Mouse (Mus musculus) limb, embryonic 12.5 days (tissue): ENCODE measurements around the gene Gpc5. TPM values are rescaled to one million over a fixed set of nuclear protein-coding genes. Genes with fewer than 3 reads are reported as not detected.

Experiments
- ATAC-seq: fragments of 200-750 bp; cut with Nextera tagmentation; 2 replicates; pipeline ENCODE4 v1.8.0; 2017; ENCODE audit warnings: low read depth, moderate TSS enrichment; ENCODE audit not compliant: insufficient number of reproducible peaks, insufficient read depth, low FRiP score, low TSS enrichment
- H3K27ac ChIP-seq: fragments of 300-500 bp; sonication (generic); 2 replicates; pipeline ENCODE4 v1.5.1; 2016; ENCODE audit warnings: mild to moderate bottlenecking, moderate library complexity
- H3K27me3 ChIP-seq: fragments of 300-500 bp; sonication (generic); 2 replicates; pipeline ENCODE4 v1.6.1; 2016; ENCODE audit warnings: mild to moderate bottlenecking, moderate library complexity
- H3K36me3 ChIP-seq: fragments of 300-500 bp; sonication (generic); 2 replicates; pipeline ENCODE4 v1.6.1; 2016; ENCODE audit warnings: mild to moderate bottlenecking, moderate library complexity
- H3K4me1 ChIP-seq: fragments of 300-500 bp; sonication (generic); replicated peaks from 2 replicates; pipeline ENCODE4 v1.6.1; 2016
- H3K4me2 ChIP-seq: fragments of 300-500 bp; sonication (generic); 2 replicates; pipeline ENCODE4 v1.6.1; 2016; ENCODE audit warnings: mild to moderate bottlenecking, moderate library complexity
- H3K4me3 ChIP-seq: fragments of 300-500 bp; sonication (generic); replicated peaks from 2 replicates; pipeline ENCODE4 v1.5.1; 2016; ENCODE audit warnings: mild to moderate bottlenecking
- H3K9ac ChIP-seq: fragments of 300-500 bp; sonication (generic); replicated peaks from 2 replicates; pipeline ENCODE4 v1.6.1; 2016; ENCODE audit warnings: mild to moderate bottlenecking, moderate library complexity
- H3K9me3 ChIP-seq: fragments of 300-500 bp; sonication (generic); 2 replicates; pipeline ENCODE4 v1.6.1; 2016; ENCODE audit warnings: mild to moderate bottlenecking, moderate library complexity
- WGBS: fragments of 180-500 bp; shearing (Covaris S2); methylation state at CpG from one replicate; pipeline ENCODE4 v1.1.7; 2016; 5-methylcytosine and 5-hydroxymethylcytosine counted together
- polyA plus RNA-seq: library from polyadenylated mRNA; unstranded; fragments of >200 nt; fragmentation: Nextera tagmentation; extraction: Ambion mirVana; gene quantifications from 2 replicates; pipeline ENCODE4 v1.2.1, GENCODE M21; 2016

The Gpc5 gene
- polyA plus RNA-seq, 1 experiment from 2014 or later = 1.2 TPM

GRCm38 (mm10) chr14:116186981-116187380 lies 1095.0 kb downstream of the Gpc5 start:
- no peak overlapping the region for H3K9ac ChIP-seq
- H3K36me3 ChIP-seq = no peaks in the 10 kb centered on the region
- no peak overlapping the region for H3K4me3 ChIP-seq
- H3K27me3 ChIP-seq = no peaks in the 10 kb centered on the region
- WGBS = 82% methylated on average over 4 of the region's 4 CpGs
- H3K4me2 ChIP-seq = no peak overlapping the region
- H3K27ac ChIP-seq = no peak overlapping the region
- no peaks in the 10 kb centered on the region for H3K9me3 ChIP-seq
- ATAC-seq = no peak
- no peaks in the 10 kb centered on the region for H3K4me1 ChIP-seq

GRCm38 (mm10) chr14:116206977-116207376 lies 1115.0 kb downstream of the Gpc5 start:
- H3K36me3 ChIP-seq = no peaks in the 10 kb centered on the region
- H3K27me3 ChIP-seq = no peaks in the 10 kb centered on the region
- H3K27ac ChIP-seq = no peak overlapping the region
- no peak overlapping the region for H3K4me3 ChIP-seq
- no peak overlapping the region for H3K4me2 ChIP-seq
- 29% methylated on average over 6 of the region's 6 CpGs for WGBS
- no peak overlapping the region for H3K9ac ChIP-seq
- H3K9me3 ChIP-seq = no peaks in the 10 kb centered on the region
- ATAC-seq = no peak
- peaks cover 12% of the 10 kb centered on the region; the same call in 1 of the 2 replicates for H3K4me1 ChIP-seq

GRCm38 (mm10) chr14:116208581-116208980 lies 1116.6 kb downstream of the Gpc5 start:
- H3K9me3 ChIP-seq = no peaks in the 10 kb centered on the region
- H3K9ac ChIP-seq = no peak overlapping the region
- no peak overlapping the region for H3K4me2 ChIP-seq
- H3K27ac ChIP-seq = no peak overlapping the region
- 92% methylated on average over 3 of the region's 3 CpGs for WGBS
- H3K4me1 ChIP-seq = peaks cover 12% of the 10 kb centered on the region; the same call in 1 of the 2 replicates
- no peak overlapping the region for H3K4me3 ChIP-seq
- H3K36me3 ChIP-seq = no peaks in the 10 kb centered on the region
- no peaks in the 10 kb centered on the region for H3K27me3 ChIP-seq
- no peak for ATAC-seq

GRCm38 (mm10) chr14:116209045-116209444 lies 1117.0 kb downstream of the Gpc5 start:
- H3K4me2 ChIP-seq = no peak overlapping the region
- H3K4me3 ChIP-seq = no peak overlapping the region
- WGBS = 33% methylated on average over 5 of the region's 5 CpGs
- H3K27me3 ChIP-seq = no peaks in the 10 kb centered on the region
- H3K9ac ChIP-seq = no peak overlapping the region
- no peaks in the 10 kb centered on the region for H3K36me3 ChIP-seq
- H3K27ac ChIP-seq = no peak overlapping the region
- H3K9me3 ChIP-seq = no peaks in the 10 kb centered on the region
- peak; percentile 90; the same call in 1 of the 2 replicates for ATAC-seq
- peaks cover 12% of the 10 kb centered on the region; the same call in 1 of the 2 replicates for H3K4me1 ChIP-seq

- H3K4me3 ChIP-seq = no peak overlapping the region
- no peak overlapping the region for H3K27ac ChIP-seq
- no peak for ATAC-seq
- no peak overlapping the region for H3K9ac ChIP-seq
- H3K9me3 ChIP-seq = no peaks in the 10 kb centered on the region
- H3K4me1 ChIP-seq = peaks cover 12% of the 10 kb centered on the region; the same call in 1 of the 2 replicates
- WGBS = 69% methylated on average over 6 of the region's 6 CpGs
- H3K4me2 ChIP-seq = no peak overlapping the region
- no peaks in the 10 kb centered on the region for H3K36me3 ChIP-seq
- H3K27me3 ChIP-seq = no peaks in the 10 kb centered on the region
Observed at GRCm38 (mm10) chr14:116210304-116210703, 1118.3 kb downstream of the Gpc5 start.

DNA sequence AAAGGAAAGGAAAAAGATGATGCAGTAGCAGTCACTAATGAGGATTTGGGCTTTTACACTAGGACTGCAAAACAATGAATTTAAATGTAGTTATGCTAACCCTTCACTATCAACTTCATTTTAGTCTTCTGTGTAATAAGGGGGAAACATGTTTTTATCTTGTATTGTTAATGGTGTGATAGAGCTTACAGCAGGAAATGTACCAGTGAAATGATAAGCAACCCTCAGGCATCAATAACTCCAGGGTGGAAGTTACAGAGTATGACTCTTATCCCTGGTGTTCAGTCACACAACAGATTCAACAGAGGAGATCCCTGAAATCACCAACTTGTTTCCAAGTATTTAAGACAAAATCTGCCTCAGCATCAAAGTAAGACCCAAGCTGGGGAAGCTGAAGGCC lies 1120.0 kb downstream of the Gpc5 start:
- H3K36me3 ChIP-seq = no peaks in the 10 kb centered on the region
- no peak overlapping the region for H3K4me3 ChIP-seq
- H3K9me3 ChIP-seq = no peaks in the 10 kb centered on the region
- no peak overlapping the region for H3K9ac ChIP-seq
- H3K4me1 ChIP-seq = peaks cover 12% of the 10 kb centered on the region; the same call in 1 of the 2 replicates
- no peak overlapping the region for H3K27ac ChIP-seq
- H3K27me3 ChIP-seq = no peaks in the 10 kb centered on the region
- ATAC-seq = no peak
- no peak overlapping the region for H3K4me2 ChIP-seq

DNA sequence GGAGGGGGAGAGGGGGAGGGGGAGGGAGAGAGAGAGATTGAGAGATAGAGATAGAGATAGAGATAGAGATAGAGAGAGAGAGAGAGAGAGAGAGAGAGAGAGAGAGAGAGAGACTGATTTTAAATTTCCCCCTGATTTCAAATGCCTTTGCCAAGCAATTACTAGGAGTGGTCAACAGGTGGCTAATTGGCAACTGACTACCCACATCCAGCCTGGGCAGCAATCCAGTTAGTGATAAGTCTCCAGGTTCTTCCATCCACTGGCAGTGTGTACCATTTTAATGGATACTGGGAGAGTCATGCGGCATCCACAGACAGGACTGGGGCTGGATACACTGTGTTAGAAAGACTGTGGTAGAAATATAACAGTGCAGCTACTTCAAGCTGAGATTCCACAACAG lies 1166.1 kb downstream of the Gpc5 start:
- Histone ChIP-seq H3K4me2 (no peak overlapping the region), H3K36me3 (no peaks in the 10 kb centered on the region), H3K27me3 (no peaks in the 10 kb centered on the region), H3K9ac (no peak overlapping the region), H3K27ac (no peak overlapping the region), H3K4me3 (no peak overlapping the region), H3K4me1 (no peaks in the 10 kb centered on the region), H3K9me3 (no peaks in the 10 kb centered on the region)
- WGBS = 97% methylated on average over 1 of the region's 1 CpGs
- no peak for ATAC-seq

DNA sequence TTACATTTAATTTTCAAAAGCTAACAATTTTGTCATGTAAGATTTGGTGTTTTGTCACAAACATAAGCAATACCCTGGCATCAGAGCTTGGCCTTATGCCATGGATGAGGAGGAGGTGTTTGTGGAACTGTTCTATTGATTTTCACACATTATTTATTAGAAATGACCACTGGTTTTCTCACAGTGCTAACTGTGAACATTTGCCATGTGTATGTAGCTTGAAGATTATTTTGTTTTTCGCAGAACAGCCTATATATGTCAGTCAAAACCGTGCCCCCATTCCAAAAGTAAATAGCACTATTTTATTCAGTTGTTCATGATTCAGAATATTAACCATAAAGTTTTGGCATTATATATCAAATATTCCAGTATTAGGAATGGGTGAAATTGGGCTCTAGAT lies 1216.5 kb downstream of the Gpc5 start:
- Histone ChIP-seq H3K27ac (no peak overlapping the region), H3K4me1 (no peaks in the 10 kb centered on the region), H3K27me3 (no peaks in the 10 kb centered on the region), H3K4me3 (no peak overlapping the region), H3K36me3 (no peaks in the 10 kb centered on the region), H3K9me3 (no peaks in the 10 kb centered on the region), H3K9ac (no peak overlapping the region), H3K4me2 (no peak overlapping the region)
- WGBS = 87% methylated on average over 2 of the region's 2 CpGs
- ATAC-seq = no peak

DNA sequence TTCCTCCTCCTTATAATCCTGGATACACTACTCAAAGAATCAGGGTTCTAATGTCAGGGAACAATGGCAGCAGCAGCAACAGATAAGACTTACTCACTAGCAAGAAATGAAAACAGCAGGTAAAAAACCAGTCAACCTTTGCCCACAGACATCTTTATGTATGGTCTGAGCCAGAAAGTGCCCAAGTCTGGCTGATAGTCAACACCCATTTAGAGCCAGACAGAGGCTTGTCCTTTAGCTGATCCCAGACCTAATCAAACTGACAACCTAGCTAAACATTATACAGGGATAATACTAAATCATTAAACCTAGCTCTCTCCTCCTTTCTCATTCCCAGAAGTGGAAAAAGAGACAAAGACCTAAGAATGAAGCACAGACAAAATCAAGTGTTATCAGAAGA lies 1225.5 kb downstream of the Gpc5 start:
- no peak overlapping the region for H3K4me2 ChIP-seq
- H3K27ac ChIP-seq = no peak overlapping the region
- no peaks in the 10 kb centered on the region for H3K9me3 ChIP-seq
- H3K4me3 ChIP-seq = no peak overlapping the region
- no peak overlapping the region for H3K9ac ChIP-seq
- no peaks in the 10 kb centered on the region for H3K27me3 ChIP-seq
- no peaks in the 10 kb centered on the region for H3K36me3 ChIP-seq
- H3K4me1 ChIP-seq = no peaks in the 10 kb centered on the region
- ATAC-seq = no peak

DNA sequence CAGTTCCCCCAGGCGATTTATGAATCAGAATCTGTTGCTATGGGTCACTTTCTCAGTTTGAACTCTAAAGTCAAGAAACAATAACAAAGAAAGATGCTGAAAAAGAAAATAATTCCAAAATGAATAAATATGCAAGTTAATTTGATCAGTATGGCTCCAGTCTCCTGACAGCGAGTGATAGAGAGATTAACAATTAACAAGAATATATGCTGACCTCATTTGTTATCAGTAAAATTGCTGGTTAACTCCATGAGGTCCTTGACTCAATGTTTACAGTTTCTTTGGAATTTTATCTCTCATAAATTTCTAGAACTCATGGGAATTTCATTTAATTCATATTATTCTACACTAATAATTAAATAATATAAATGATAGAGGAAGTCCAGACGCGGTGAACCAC lies 1244.2 kb downstream of the Gpc5 start:
- no peak overlapping the region for H3K4me2 ChIP-seq
- H3K27me3 ChIP-seq = no peaks in the 10 kb centered on the region
- no peaks in the 10 kb centered on the region for H3K9me3 ChIP-seq
- H3K4me3 ChIP-seq = no peak overlapping the region
- no peaks in the 10 kb centered on the region for H3K36me3 ChIP-seq
- no peak overlapping the region for H3K9ac ChIP-seq
- no peaks in the 10 kb centered on the region for H3K4me1 ChIP-seq
- WGBS = 90% methylated on average over 4 of the region's 4 CpGs
- H3K27ac ChIP-seq = no peak overlapping the region
- no peak for ATAC-seq

- no peak overlapping the region for H3K27ac ChIP-seq
- no peak overlapping the region for H3K4me2 ChIP-seq
- no peak overlapping the region for H3K4me3 ChIP-seq
- no peak overlapping the region for H3K9ac ChIP-seq
- no peaks in the 10 kb centered on the region for H3K36me3 ChIP-seq
- H3K9me3 ChIP-seq = no peaks in the 10 kb centered on the region
- ATAC-seq = no peak
- H3K27me3 ChIP-seq = no peaks in the 10 kb centered on the region
- no peaks in the 10 kb centered on the region for H3K4me1 ChIP-seq
- 71% methylated on average over 3 of the region's 3 CpGs for WGBS
Observed at GRCm38 (mm10) chr14:116338395-116338794, 1246.4 kb downstream of the Gpc5 start.

GRCm38 (mm10) chr14:116348560-116348959 lies 1256.5 kb downstream of the Gpc5 start:
- Histone ChIP-seq H3K4me2 (no peak overlapping the region), H3K4me3 (no peak overlapping the region), H3K27ac (no peak overlapping the region), H3K9ac (no peak overlapping the region), H3K4me1 (no peaks in the 10 kb centered on the region), H3K27me3 (no peaks in the 10 kb centered on the region), H3K9me3 (no peaks in the 10 kb centered on the region), H3K36me3 (no peaks in the 10 kb centered on the region)
- 60% methylated on average over 3 of the region's 3 CpGs for WGBS
- ATAC-seq = no peak
